Mouse (Mus musculus): ENCODE data around the gene Evi5. TPM values are rescaled to one million over a fixed set of nuclear protein-coding genes. Genes with fewer than 3 reads are reported as not detected.

Gene Evi5
- polyA plus RNA-seq, 1 experiment from 2014 or later: 58.5 TPM

DNA sequence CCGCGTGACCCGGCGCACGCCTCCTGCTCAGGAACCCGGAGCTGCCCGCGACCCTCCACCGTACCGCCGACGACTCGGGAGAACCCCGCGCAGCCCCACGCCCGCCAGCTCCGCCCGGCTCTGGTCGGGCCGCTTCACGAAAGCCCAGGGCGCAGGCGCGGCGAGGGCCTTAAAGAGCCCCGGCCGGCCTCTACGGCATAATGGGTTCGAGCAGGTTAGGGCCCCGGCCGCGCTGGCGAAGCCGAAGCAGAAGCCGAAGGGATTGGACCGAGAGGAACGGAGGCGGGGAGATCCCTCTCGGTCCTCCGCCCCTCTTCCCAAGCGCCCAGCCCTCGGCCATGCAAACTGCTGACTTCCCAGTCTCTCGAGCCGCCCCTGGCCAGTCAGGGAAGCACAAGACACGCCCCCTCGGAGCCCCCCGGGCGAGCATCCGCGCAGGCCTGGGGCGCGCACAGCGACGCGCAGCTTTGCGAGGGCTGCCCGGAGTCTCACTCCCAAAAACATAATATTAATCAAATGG, 5.9 kb downstream of the Evi5 start:
- H3K27me3 ChIP-seq (replicated peaks): no peaks in the 10 kb centered on the region
- H3K9me3 ChIP-seq (replicated peaks): no peaks in the 10 kb centered on the region
- peak overlapping the region; percentile 98 for H3K9ac ChIP-seq
- peak overlapping the region; percentile 94 for H3K27ac ChIP-seq
- H3K4me1 ChIP-seq: peaks cover 77% of the 10 kb centered on the region
- peak overlapping the region; percentile 86 for H3K4me3 ChIP-seq
- peak; percentile 93 for ATAC-seq
- H3K4me2 ChIP-seq: peak overlapping the region; percentile 81
- WGBS (ENCODE audit: insufficient replicate concordance): under 1% methylated on average over 57 of the region's 58 CpGs
- peaks cover 29% of the 10 kb centered on the region for H3K36me3 ChIP-seq

DNA sequence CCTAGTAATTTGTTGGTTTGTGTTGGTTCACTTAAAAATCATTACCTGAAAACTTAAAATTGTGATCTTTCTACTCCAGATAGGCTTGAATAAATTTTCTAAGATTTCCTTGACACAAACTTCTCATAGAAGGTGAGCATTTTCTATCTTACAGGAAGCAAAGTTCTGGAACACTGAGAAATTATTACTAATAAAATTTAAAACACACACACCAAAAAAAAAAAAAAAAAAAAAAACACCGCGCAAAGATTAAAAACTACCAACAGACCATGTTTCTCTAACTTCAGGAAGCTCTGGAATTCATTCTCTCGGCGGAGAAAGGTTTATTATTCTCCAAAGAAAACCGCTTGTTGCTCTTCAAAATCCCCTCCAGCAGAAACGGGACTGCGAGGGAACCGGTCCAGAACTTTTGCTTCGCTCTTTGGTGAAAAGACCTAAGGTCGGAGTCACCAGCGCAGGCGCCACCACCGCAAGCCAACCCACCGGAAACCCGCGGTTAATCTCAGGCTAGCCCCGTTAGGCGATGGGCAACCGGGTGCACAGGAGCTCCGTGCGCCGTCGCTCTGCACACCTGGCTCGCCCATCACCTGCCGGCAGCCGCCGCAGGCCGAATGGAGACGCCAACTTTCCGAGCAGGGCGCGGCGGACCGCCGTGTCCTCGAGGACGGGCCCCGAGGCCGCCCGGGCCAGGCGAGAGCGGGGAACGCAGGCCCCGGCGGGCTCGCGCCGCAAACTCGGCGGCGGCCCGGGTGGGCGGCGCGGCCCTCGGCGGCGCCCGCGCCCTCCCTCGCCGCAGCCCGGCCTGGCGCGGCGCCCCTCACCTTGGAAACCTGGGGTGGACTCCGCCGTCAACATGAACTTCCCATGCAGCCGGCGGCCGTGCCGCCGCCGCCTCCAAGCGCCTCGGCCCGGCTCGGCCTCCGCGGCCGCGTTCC, 6.7 kb downstream of the Evi5 start:
- peak; percentile 54 for ATAC-seq
- H3K4me3 ChIP-seq: peak overlapping the region; percentile 86
- peak overlapping the region; percentile 81 for H3K4me2 ChIP-seq
- peaks cover 35% of the 10 kb centered on the region for H3K36me3 ChIP-seq
- no peaks in the 10 kb centered on the region for H3K27me3 ChIP-seq (replicated peaks)
- peaks cover 79% of the 10 kb centered on the region for H3K4me1 ChIP-seq
- H3K27ac ChIP-seq: peak overlapping the region; percentile 94
- no peaks in the 10 kb centered on the region for H3K9me3 ChIP-seq (replicated peaks)
- under 1% methylated on average over 78 of the region's 82 CpGs for WGBS (ENCODE audit: insufficient replicate concordance)
- peak overlapping the region; percentile 98 for H3K9ac ChIP-seq

DNA sequence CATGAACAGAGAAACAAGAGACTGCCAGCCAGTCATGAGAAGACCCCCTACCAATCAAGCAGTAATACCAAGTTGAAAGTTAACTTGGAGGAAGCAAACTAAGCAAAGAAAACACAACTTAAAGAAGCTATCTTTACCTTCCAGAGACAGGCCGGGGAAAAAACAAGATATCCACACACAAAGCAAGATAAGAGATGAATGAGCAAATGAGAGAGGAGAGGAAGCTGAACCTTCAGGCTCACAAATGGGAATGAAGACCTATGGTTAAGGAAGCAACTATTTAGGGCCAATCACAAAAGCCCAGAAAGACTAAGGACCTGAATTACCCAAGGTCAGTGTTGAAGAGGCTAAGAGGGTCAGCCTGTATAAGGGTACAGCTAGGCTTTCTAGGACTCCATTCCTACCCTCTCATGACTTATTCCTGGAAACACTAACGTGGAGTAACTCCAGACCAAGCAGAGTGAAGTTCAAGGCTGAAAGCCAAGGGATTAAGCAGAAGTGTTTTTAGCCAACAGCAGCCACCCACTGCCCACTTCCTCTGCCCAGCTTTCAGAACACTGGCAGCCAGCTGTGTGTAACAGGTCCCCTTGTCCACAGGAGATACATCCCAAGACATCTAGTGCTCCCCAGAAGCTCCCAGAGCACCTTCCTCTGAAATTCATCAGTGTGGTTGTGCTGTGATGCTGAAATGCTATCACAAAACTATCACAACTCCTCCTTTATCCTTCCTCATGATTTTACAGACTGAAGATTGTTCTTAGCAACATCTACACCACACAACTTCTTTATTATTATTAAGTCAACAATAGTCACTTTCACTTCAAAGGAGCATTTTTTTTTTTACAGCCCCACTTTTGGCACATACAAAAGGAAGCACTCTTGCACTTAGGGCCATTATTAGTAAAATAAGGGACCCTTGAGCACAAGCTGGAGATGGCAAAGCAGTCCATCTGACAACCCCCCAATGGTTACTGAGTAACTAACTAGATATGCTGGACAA, 8.5 kb downstream of the Evi5 start:
- H3K4me3 ChIP-seq: peak overlapping the region; percentile 86
- peaks cover 29% of the 10 kb centered on the region for H3K36me3 ChIP-seq
- H3K9ac ChIP-seq: peak overlapping the region; percentile 98
- 5% methylated on average over 2 of the region's 2 CpGs for WGBS (ENCODE audit: insufficient replicate concordance)
- H3K4me2 ChIP-seq: peak overlapping the region; percentile 81
- H3K9me3 ChIP-seq (replicated peaks): no peaks in the 10 kb centered on the region
- ATAC-seq: peak; percentile 28; the same call in 1 of the 2 replicates
- peak overlapping the region; percentile 87 for H3K27ac ChIP-seq
- no peaks in the 10 kb centered on the region for H3K27me3 ChIP-seq (replicated peaks)
- peaks cover 77% of the 10 kb centered on the region for H3K4me1 ChIP-seq

DNA sequence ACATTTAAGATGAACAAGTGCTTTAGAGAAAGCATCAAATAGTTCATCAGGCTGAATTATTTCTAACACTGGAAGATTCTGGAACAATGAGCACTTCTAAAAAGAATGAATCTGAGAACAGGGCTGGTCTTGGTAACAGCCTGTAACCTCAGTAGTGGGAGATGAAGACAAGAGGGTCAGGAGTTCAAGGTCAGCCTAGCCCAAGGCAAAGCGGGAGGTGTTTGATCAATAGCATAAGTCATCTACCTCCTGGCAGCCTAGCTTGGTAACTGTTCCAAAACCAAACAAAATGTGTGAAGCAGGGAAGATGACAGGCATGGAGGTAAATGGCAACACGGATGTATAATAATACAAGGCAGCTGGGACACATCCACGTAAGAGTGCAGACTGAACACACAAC, 10.9 kb downstream of the Evi5 start:
- H3K9ac ChIP-seq: 0 out of 2 replicates have a peak overlapping the region, but pooled peaks have one; percentile 14
- 90% methylated on average over 3 of the region's 3 CpGs for WGBS (ENCODE audit: insufficient replicate concordance)
- no peak for ATAC-seq
- H3K36me3 ChIP-seq: peaks cover 28% of the 10 kb centered on the region
- H3K27ac ChIP-seq: 0 out of 2 replicates have a peak overlapping the region, but pooled peaks have one; percentile 87
- H3K27me3 ChIP-seq (replicated peaks): no peaks in the 10 kb centered on the region
- H3K4me1 ChIP-seq: peaks cover 63% of the 10 kb centered on the region
- H3K4me3 ChIP-seq: no peak overlapping the region
- H3K9me3 ChIP-seq (replicated peaks): no peaks in the 10 kb centered on the region
- no peak overlapping the region for H3K4me2 ChIP-seq

DNA sequence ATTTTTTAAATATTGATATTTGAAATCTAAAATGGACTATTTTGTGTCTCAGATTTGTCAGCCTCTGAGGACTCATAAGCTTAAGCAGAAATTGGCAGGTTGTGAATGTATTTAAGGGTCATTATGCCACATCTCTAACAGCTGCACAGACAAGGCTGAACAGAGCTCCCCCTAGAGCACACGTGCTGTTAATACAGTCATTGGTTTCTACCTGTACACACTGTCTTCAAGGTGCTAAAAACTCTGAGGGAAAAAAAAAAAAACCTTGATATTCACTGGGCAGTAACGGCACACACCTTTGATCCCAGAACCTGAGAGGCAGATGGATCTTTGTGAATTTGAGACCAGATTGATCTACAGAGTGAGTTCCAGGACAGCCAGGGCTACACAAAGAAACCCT, 15.9 kb downstream of the Evi5 start:
- Histone ChIP-seq H3K27me3 (replicated peaks) (no peaks in the 10 kb centered on the region), H3K9ac (no peak overlapping the region), H3K9me3 (replicated peaks) (no peaks in the 10 kb centered on the region), H3K27ac (no peak overlapping the region), H3K4me2 (no peak overlapping the region), H3K4me3 (no peak overlapping the region), H3K36me3 (peaks cover 20% of the 10 kb centered on the region), H3K4me1 (peaks cover 47% of the 10 kb centered on the region)
- WGBS (ENCODE audit: insufficient replicate concordance): 45% methylated on average over 2 of the region's 2 CpGs
- no peak for ATAC-seq

DNA sequence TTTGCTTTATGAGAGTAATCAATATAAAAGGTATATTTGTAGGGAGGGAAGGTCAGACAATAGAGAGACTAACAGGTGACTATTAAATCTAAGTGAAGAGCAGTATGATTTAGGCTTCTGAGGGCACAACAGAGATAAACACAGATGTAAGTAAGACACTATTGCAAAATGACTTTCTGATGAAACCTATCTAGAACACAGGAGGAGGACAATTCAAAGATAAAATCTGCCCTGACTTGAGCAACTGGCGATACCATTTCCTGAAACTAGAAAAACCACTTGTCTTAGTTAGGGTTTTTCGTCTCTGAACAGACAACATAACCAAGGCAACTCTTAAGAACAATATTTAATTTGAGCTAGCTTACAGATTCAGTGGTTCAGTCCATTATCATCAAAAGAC, 19.4 kb downstream of the Evi5 start:
- H3K36me3 ChIP-seq: peaks cover 13% of the 10 kb centered on the region
- no peak overlapping the region for H3K27ac ChIP-seq
- H3K4me2 ChIP-seq: no peak overlapping the region
- no peak for ATAC-seq
- no peaks in the 10 kb centered on the region for H3K27me3 ChIP-seq (replicated peaks)
- H3K4me3 ChIP-seq: no peak overlapping the region
- 29% methylated on average over 2 of the region's 2 CpGs for WGBS (ENCODE audit: insufficient replicate concordance)
- H3K9me3 ChIP-seq (replicated peaks): 0 out of 2 replicates have a peak, but pooled peaks cover 3% of the 10 kb centered on the region
- H3K9ac ChIP-seq: no peak overlapping the region
- H3K4me1 ChIP-seq: peaks cover 45% of the 10 kb centered on the region

DNA sequence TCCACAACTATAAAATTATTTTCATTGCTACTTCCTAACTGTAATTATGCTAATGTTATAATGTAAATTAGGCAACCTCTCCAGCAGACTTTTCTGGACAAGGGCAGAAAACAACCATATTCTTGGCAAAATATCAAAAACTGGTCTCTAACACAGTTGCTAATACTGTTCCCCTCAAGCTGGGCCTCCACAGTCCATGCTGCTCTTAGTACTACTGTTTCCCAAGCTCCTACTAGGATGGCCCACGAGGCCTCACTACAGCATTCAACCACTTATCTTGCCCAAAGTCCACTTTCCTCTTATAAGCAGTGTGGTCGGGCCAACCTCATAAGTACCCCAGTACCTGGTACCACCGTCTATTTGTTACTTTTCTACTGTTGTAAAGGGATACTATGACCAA, 20.4 kb downstream of the Evi5 start:
- ATAC-seq: no peak
- Histone ChIP-seq H3K36me3 (peaks cover 23% of the 10 kb centered on the region), H3K4me1 (peaks cover 44% of the 10 kb centered on the region)

DNA sequence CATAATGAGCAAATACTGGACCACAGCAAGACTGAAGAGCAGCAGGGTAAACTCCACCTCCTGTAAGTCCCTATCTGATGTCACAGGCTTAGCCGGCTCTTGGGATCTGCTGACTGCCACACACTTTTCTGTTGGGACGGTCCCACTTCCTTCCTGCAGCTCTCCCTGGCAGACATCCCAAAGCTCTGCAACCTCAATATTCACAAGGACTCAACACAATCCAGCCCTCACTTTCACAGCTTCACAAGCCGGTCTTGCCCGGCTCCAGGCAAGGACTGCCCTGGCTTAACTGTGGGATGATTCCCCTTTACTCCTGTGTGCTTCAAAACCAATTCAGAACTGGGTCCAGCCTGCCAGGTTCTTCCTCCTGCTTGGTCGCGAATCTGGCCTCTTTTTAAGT, 21.1 kb downstream of the Evi5 start:
- no peak; the same call in 1 of the 2 replicates for ATAC-seq
- no peaks in the 10 kb centered on the region for H3K27me3 ChIP-seq (replicated peaks)
- 28% methylated on average over 6 of the region's 6 CpGs for WGBS (ENCODE audit: insufficient replicate concordance)
- peaks cover 3% of the 10 kb centered on the region; the same call in 1 of the 2 replicates for H3K9me3 ChIP-seq (replicated peaks)
- H3K9ac ChIP-seq: no peak overlapping the region
- H3K4me1 ChIP-seq: peaks cover 44% of the 10 kb centered on the region
- peaks cover 28% of the 10 kb centered on the region for H3K36me3 ChIP-seq
- H3K4me2 ChIP-seq: peak overlapping the region; percentile 4; the same call in 1 of the 2 replicates
- H3K4me3 ChIP-seq: no peak overlapping the region
- peak overlapping the region; percentile 49 for H3K27ac ChIP-seq

More for the DNA sequence above, 20.4 kb downstream of the Evi5 start:
- H3K27me3 ChIP-seq (replicated peaks): no peaks in the 10 kb centered on the region
- H3K4me3 ChIP-seq: no peak overlapping the region
- peaks cover 3% of the 10 kb centered on the region; the same call in 1 of the 2 replicates for H3K9me3 ChIP-seq (replicated peaks)
- no peak overlapping the region for H3K9ac ChIP-seq
- no peak overlapping the region for H3K4me2 ChIP-seq
- 41% methylated on average over 3 of the region's 3 CpGs for WGBS (ENCODE audit: insufficient replicate concordance)
- H3K27ac ChIP-seq: no peak overlapping the region

DNA sequence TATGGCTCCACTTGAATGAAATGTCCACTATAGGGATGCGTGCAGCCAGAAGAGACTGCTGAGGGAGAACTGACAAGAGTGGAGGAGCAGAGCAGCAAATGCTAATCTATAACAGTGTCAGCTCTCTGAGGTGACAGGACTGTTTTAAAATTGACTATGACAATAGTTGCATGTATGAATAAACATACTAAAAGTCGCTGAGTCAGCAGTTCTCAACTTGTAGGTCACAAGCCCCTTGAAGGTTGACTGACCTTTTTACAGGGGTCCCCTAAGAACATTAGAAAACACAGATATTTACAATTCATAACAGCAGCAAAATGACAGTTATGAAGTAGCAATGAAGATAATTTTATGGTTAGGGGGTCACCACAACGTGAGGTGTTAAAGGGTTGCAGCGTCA, 25.9 kb downstream of the Evi5 start:
- ATAC-seq: no peak
- Histone ChIP-seq H3K9ac (no peak overlapping the region), H3K9me3 (replicated peaks) (peaks cover 3% of the 10 kb centered on the region; the same call in 1 of the 2 replicates), H3K4me2 (no peak overlapping the region), H3K27ac (no peak overlapping the region), H3K4me1 (peaks cover 27% of the 10 kb centered on the region), H3K27me3 (replicated peaks) (no peaks in the 10 kb centered on the region), H3K4me3 (no peak overlapping the region), H3K36me3 (peaks cover 33% of the 10 kb centered on the region)
- WGBS (ENCODE audit: insufficient replicate concordance): 79% methylated on average over 4 of the region's 4 CpGs

DNA sequence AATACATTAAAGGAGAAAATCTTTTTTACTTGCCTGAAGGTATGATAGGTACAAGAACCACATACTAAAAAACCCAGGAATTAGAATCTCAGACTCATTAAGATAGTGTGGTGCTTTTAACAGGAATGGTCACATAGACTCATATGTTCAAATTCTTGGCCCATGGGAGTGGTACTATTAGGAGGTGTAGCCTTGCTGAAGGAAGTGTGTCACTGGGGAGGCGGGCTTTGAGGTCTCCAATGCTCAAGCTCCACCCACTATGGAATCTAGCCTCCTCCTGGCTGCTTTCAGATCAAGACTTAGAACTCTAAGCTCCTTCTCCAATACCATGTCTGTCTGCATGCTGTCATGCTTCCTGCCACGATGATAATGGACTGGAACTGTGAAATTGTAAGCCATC, 27.1 kb downstream of the Evi5 start:
- H3K9me3 ChIP-seq (replicated peaks): peaks cover 3% of the 10 kb centered on the region; the same call in 1 of the 2 replicates
- H3K36me3 ChIP-seq: peaks cover 33% of the 10 kb centered on the region
- no peak overlapping the region for H3K9ac ChIP-seq
- ATAC-seq: no peak
- no peak overlapping the region for H3K4me2 ChIP-seq
- H3K27ac ChIP-seq: no peak overlapping the region
- no peak overlapping the region for H3K4me3 ChIP-seq
- peaks cover 16% of the 10 kb centered on the region for H3K4me1 ChIP-seq
- no peaks in the 10 kb centered on the region for H3K27me3 ChIP-seq (replicated peaks)
- 69% methylated on average over 2 of the region's 2 CpGs for WGBS (ENCODE audit: insufficient replicate concordance)

DNA sequence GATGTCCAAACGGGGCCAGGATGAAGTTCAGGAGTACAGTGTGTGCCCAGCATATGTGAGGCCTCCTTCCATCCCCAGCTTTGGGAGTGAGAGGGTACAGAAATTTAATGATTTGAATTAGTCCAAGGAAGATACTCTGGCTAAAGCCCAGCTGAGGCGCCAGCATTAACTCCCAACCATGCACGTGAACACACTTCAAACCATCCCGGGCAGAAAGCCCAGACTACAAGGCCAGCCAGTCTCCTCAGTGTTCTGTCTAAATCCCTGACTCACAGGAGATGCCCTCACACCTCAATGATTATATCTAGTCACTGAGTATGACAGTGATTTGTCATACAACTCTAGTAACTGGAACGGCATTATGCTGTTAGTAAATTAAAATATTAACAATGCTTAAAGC, 27.6 kb downstream of the Evi5 start:
- Histone ChIP-seq H3K4me2 (no peak overlapping the region), H3K4me1 (0 out of 2 replicates have a peak, but pooled peaks cover 14% of the 10 kb centered on the region), H3K4me3 (no peak overlapping the region), H3K9ac (no peak overlapping the region), H3K36me3 (peaks cover 36% of the 10 kb centered on the region), H3K27me3 (replicated peaks) (no peaks in the 10 kb centered on the region), H3K9me3 (replicated peaks) (peaks cover 3% of the 10 kb centered on the region; the same call in 1 of the 2 replicates), H3K27ac (no peak overlapping the region)
- WGBS (ENCODE audit: insufficient replicate concordance): 90% methylated on average over 5 of the region's 5 CpGs
- ATAC-seq: no peak

Measured in liver, embryonic 12.5 days (tissue).